Mouse (Mus musculus): ENCODE measurements around the gene Rnf187.

GRCm38 (mm10) chr11:58951210-58951609 is 12.5 kb upstream of the Rnf187 start:
- TF ChIP-seq MAZ (IDR thresholded peaks at IDR 0.05; ENCODE audit: low read depth, low read length) (no peak), EP300 (IDR thresholded peaks at IDR 0.05; ENCODE audit: low read length) (no peak), CHD2 (IDR thresholded peaks at IDR 0.05; ENCODE audit: low read length) (no peak), SMC3 (IDR thresholded peaks at IDR 0.05; ENCODE audit: low read depth, low read length) (no peak), RAD21 (IDR thresholded peaks at IDR 0.05; ENCODE audit: low read depth, low read length) (no peak), E2F4 (IDR thresholded peaks at IDR 0.05; ENCODE audit: insufficient replicate concordance, low read depth, low read length) (no peak), USF2 (conservative IDR thresholded peaks at IDR 0.05; ENCODE audit: low read depth, low read length) (no peak), CTCF (conservative IDR thresholded peaks at IDR 0.05 in 1 of 2, IDR thresholded peaks at IDR 0.05 in 1 of 2; ENCODE audit: low read depth in 2 of 2, low read length in 2 of 2) (no peak), ZMIZ1 (IDR thresholded peaks at IDR 0.05; ENCODE audit: low read depth, low read length) (no peak), MAFK (IDR thresholded peaks at IDR 0.05; ENCODE audit: insufficient replicate concordance, low read length) (no peak)
